Mouse (Mus musculus) kidney, adult 2 months (tissue): ENCODE results near the gene Cdk6.

ENCODE experiments used
- CTCF ChIP-seq: fragments of 200-500 bp; conservative IDR thresholded peaks from 2 replicates; pipeline ENCODE4 v1.5.1; 2011; ENCODE audit warnings: low read depth, mild to moderate bottlenecking, control low read depth, low read length, moderate library complexity, mixed read lengths; ENCODE audit not compliant: insufficient read depth, insufficient read length
- POLR2A ChIP-seq: fragments of 200-500 bp; IDR thresholded peaks from one replicate; pipeline ENCODE4 v1.6.1; 2011; ENCODE audit warnings: low read depth, low read length, control low read depth

DNA sequence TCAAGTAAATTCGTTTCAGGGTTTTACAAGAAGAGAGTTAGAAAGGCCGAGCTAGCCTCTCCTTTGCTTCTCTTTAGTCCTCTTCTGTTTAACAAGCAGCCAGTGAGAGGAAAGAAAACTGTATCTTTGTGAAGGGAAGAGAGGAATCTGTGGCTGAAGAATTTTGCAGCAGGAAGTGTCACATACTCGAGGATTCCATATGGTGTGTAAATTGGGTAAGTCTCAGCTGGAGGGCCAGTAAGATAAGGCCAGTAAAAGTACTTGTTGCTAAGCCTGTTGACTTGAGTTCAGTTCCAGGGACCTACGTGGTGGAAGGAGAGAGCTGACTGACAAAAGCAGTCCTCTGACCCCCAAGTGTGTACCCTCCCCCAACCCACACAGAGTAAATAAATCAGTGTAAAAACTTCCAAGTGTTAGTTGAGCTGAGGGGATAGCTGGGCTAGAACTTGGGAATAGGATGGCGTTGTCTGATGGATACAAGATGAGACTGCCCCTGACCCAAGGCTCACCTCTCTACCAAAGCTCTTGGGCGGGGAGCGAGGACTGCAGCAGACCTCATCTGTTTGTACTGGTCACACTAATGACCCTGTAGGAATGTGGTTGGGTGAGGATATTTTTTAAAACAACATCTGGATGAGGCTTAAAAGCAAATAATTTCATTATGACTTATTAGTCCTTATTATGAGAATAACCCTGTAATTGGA, 145.4 kb downstream of the Cdk6 start:
- no peak for TF ChIP-seq CTCF
- TF ChIP-seq POLR2A: no peak
